Mouse (Mus musculus) CH12.LX (cell line): ENCODE data around the gene Tktl2. TPM values are rescaled to one million over a fixed set of nuclear protein-coding genes. Genes with fewer than 3 reads are reported as not detected.

Experiments used
- DNase-seq: peaks from one replicate; pipeline ENCODE4 v3.0.0-alpha.2; 2013; ENCODE audit errors: extremely low read depth
- H3K27ac ChIP-seq: 2 replicates; pipeline ENCODE4 v1.5.1; 2012; ENCODE audit warnings: low read depth, mild to moderate bottlenecking, control low read depth, moderate library complexity; ENCODE audit not compliant: insufficient read depth
- H3K27me3 ChIP-seq: replicated peaks from 2 replicates; pipeline ENCODE3; 2012; ENCODE audit warnings: inconsistent platforms
- H3K36me3 ChIP-seq, 2 experiments: replicated peaks in 1 of 2; 2 replicates each; pipeline versions ENCODE3 to v1.6.1; 2012; ENCODE audit warnings: inconsistent platforms in 1 of 2, low read length in 1 of 2, mild to moderate bottlenecking in 1 of 2, mixed read lengths in 1 of 2, moderate library complexity in 1 of 2; ENCODE audit not compliant: control insufficient read depth in 1 of 2, insufficient read depth in 1 of 2
- H3K4me1 ChIP-seq, 2 experiments: 2 replicates each; pipeline ENCODE4 v1.6.1; 2012; ENCODE audit warnings: inconsistent platforms in 1 of 2, moderate library complexity in 1 of 2; ENCODE audit not compliant: insufficient read depth in 2 of 2, control insufficient read depth in 1 of 2
- H3K4me2 ChIP-seq: 2 replicates; pipeline ENCODE4 v1.6.1; 2012; ENCODE audit warnings: low read depth, mild to moderate bottlenecking, control low read depth; ENCODE audit not compliant: poor library complexity, insufficient read depth, severe bottlenecking
- H3K4me3 ChIP-seq, 3 experiments: fragments of 150-350 bp in 1 of 3; sonication (generic) in 1 of 3; replicated peaks in 1 of 3; 2 replicates each; pipeline versions ENCODE3 to v1.5.1; 2011 to 2012; ENCODE audit warnings: low read depth in 2 of 3, low read length in 2 of 3, mild to moderate bottlenecking in 2 of 3, moderate library complexity in 2 of 3, control low read depth in 1 of 3, improper control_type of control experiment in 1 of 3, inconsistent platforms in 1 of 3, mixed read lengths in 1 of 3; ENCODE audit not compliant: poor library complexity in 1 of 3
- H3K79me2 ChIP-seq: replicated peaks from 2 replicates; pipeline ENCODE4 v1.6.1; 2012; ENCODE audit warnings: mild to moderate bottlenecking, moderate library complexity; ENCODE audit not compliant: control insufficient read depth, poor library complexity, insufficient read depth, severe bottlenecking; ENCODE audit errors: extremely low read depth
- H3K9ac ChIP-seq: 2 replicates; pipeline ENCODE4 v1.6.1; 2012; ENCODE audit warnings: low read depth, mild to moderate bottlenecking, control low read depth, moderate library complexity; ENCODE audit not compliant: insufficient read depth
- H3K9me3 ChIP-seq: replicated peaks from 2 replicates; pipeline ENCODE3; 2012; ENCODE audit warnings: low read length, inconsistent platforms, mixed read lengths
- CHD1 ChIP-seq: IDR thresholded peaks from 2 replicates; pipeline ENCODE4 v1.6.1; 2012; ENCODE audit warnings: low read depth, low read length, improper control_type of control experiment, inconsistent platforms
- CHD2 ChIP-seq: IDR thresholded peaks from 2 replicates; pipeline ENCODE4 v1.6.1; 2011; ENCODE audit warnings: low read length, improper control_type of control experiment
- CTCF ChIP-seq, 2 experiments: IDR thresholded peaks in 1 of 2; conservative IDR thresholded peaks in 1 of 2; 2 replicates each; pipeline ENCODE4 v1.5.1; 2011 to 2012; ENCODE audit warnings: low read depth in 2 of 2, low read length in 2 of 2, improper control_type of control experiment in 1 of 2, inconsistent platforms in 1 of 2, mild to moderate bottlenecking in 1 of 2, moderate library complexity in 1 of 2
- E2F4 ChIP-seq: IDR thresholded peaks from 2 replicates; pipeline ENCODE4 v1.6.1; 2011; ENCODE audit warnings: low read depth, low read length, improper control_type of control experiment; ENCODE audit not compliant: insufficient replicate concordance
- EP300 ChIP-seq: IDR thresholded peaks from 2 replicates; pipeline ENCODE4 v1.6.1; 2011; ENCODE audit warnings: low read length, improper control_type of control experiment
- GABPA ChIP-seq: IDR thresholded peaks from 2 replicates; pipeline ENCODE4 v1.6.1; 2012; ENCODE audit warnings: low read depth, low read length, improper control_type of control experiment, inconsistent platforms; ENCODE audit not compliant: insufficient replicate concordance
- IRF4 ChIP-seq: IDR thresholded peaks from 2 replicates; pipeline ENCODE4 v1.6.1; 2014; ENCODE audit warnings: low read depth, mild to moderate bottlenecking, inconsistent platforms, low read length, improper control_type of control experiment
- JUND ChIP-seq: conservative IDR thresholded peaks from 2 replicates; pipeline ENCODE4 v1.6.1; 2011; ENCODE audit warnings: low read depth, low read length, improper control_type of control experiment
- MAX ChIP-seq: IDR thresholded peaks from 2 replicates; pipeline ENCODE4 v1.6.1; 2011; ENCODE audit warnings: low read length, improper control_type of control experiment
- MAZ ChIP-seq: IDR thresholded peaks from 2 replicates; pipeline ENCODE4 v1.6.1; 2012; ENCODE audit warnings: low read depth, mild to moderate bottlenecking, inconsistent platforms, low read length, improper control_type of control experiment, moderate library complexity
- MEF2A ChIP-seq: IDR thresholded peaks from 2 replicates; pipeline ENCODE4 v1.6.1; 2014; ENCODE audit warnings: low read depth, mild to moderate bottlenecking, inconsistent platforms, low read length, improper control_type of control experiment, borderline replicate concordance
- MXI1 ChIP-seq: IDR thresholded peaks from 2 replicates; pipeline ENCODE4 v1.6.1; 2011; ENCODE audit warnings: mild to moderate bottlenecking, low read depth, low read length, improper control_type of control experiment
- MYC ChIP-seq: IDR thresholded peaks from 2 replicates; pipeline ENCODE4 v1.6.1; 2011; ENCODE audit warnings: low read depth, mild to moderate bottlenecking, improper control_type of control experiment, low read length
- NELFE ChIP-seq: IDR thresholded peaks from 2 replicates; pipeline ENCODE4 v1.6.1; 2011; ENCODE audit warnings: low read depth, low read length, improper control_type of control experiment
- NRF1 ChIP-seq: IDR thresholded peaks from 2 replicates; pipeline ENCODE4 v1.6.1; 2014; ENCODE audit warnings: low read depth, mild to moderate bottlenecking, inconsistent platforms, low read length, improper control_type of control experiment, moderate library complexity
- PAX5 ChIP-seq: IDR thresholded peaks from 2 replicates; pipeline ENCODE4 v1.6.1; 2012; ENCODE audit warnings: low read length, inconsistent platforms, mixed read lengths
- RAD21 ChIP-seq: IDR thresholded peaks from 2 replicates; pipeline ENCODE4 v1.6.1; 2011; ENCODE audit warnings: low read depth, mild to moderate bottlenecking, low read length, improper control_type of control experiment, moderate library complexity
- RCOR1 ChIP-seq: conservative IDR thresholded peaks from 2 replicates; pipeline ENCODE4 v1.6.1; 2012; ENCODE audit warnings: low read depth, mild to moderate bottlenecking, inconsistent platforms, low read length, improper control_type of control experiment
- SIN3A ChIP-seq: IDR thresholded peaks from 2 replicates; pipeline ENCODE4 v1.6.1; 2012; ENCODE audit warnings: low read length, improper control_type of control experiment, inconsistent platforms
- TCF12 ChIP-seq: IDR thresholded peaks from 2 replicates; pipeline ENCODE4 v1.6.1; 2014; ENCODE audit warnings: low read depth, mild to moderate bottlenecking, inconsistent platforms, low read length, improper control_type of control experiment
- USF2 ChIP-seq: conservative IDR thresholded peaks from 2 replicates; pipeline ENCODE4 v1.6.1; 2011; ENCODE audit warnings: low read depth, low read length, improper control_type of control experiment
- dilution Hi-C: fragments of 300-500 bp; cut with MboI; formaldehyde crosslinking; loops from 2 replicates; pipeline ENCODE4 v1.14.3; 2020; ENCODE audit warnings: low sequenced_read_pairs; ENCODE audit not compliant: extremely low pct_unique_long_range_greater_than_20kb, extremely low pct_ligation_motif_present
- in situ Hi-C: fragments of 300-500 bp; cut with MboI; formaldehyde crosslinking; loops from 3 replicates; pipeline ENCODE4 v1.14.3; 2019; ENCODE audit warnings: low sequenced_read_pairs, low pct_ligation_motif_present, low pct_unique_long_range_greater_than_20kb, mixed read lengths
- polyA plus RNA-seq: library from polyadenylated mRNA; unstranded; fragments of >175 nt; gene quantifications from 2 replicates; pipeline ENCODE4 v1.2.1, GENCODE M21; 2012; ENCODE audit warnings: low read depth; ENCODE audit not compliant: insufficient read length
- total RNA-seq, 2 experiments: library from RNA; depleted of rRNA; stranded (reverse); fragments of 300-350 nt in 1 of 2; fragments of >200 nt in 1 of 2; gene quantifications; 2 replicates each; pipeline ENCODE4 v1.2.3; 2012 to 2014

Gene Tktl2
- total and polyA plus RNA-seq, 3 experiments = not detected

GRCm38 (mm10) chr8:66520576-66520975, 9.0 kb downstream of the Tktl2 start:
- no peaks in the 10 kb centered on the region for H3K4me1 ChIP-seq
- no peak overlapping the region for H3K9ac ChIP-seq
- in situ Hi-C loops = no loop called here
- H3K4me2 ChIP-seq = no peak overlapping the region
- no peaks in the 10 kb centered on the region for H3K9me3 ChIP-seq
- no peaks in the 10 kb centered on the region for H3K27me3 ChIP-seq
- H3K36me3 ChIP-seq = no peaks in the 10 kb centered on the region
- DNase-seq = no peak
- no peak for TF ChIP-seq MAX
- no peak for TF ChIP-seq E2F4
- TF ChIP-seq EP300 = no peak
- no peak for TF ChIP-seq USF2
- TF ChIP-seq MEF2A = no peak
- TF ChIP-seq SIN3A = no peak
- no peak for TF ChIP-seq MXI1
- no peak for TF ChIP-seq MYC
- TF ChIP-seq NRF1 = no peak
- TF ChIP-seq CHD2 = no peak
- TF ChIP-seq RAD21 = no peak
- TF ChIP-seq NELFE = no peak
- no peak for TF ChIP-seq JUND
- TF ChIP-seq GABPA = no peak
- TF ChIP-seq MAZ = no peak
- no peak for TF ChIP-seq PAX5
- H3K4me3 ChIP-seq = no peak overlapping the region
- dilution Hi-C loops = no loop called here
- no peak overlapping the region for H3K27ac ChIP-seq
- H3K79me2 ChIP-seq = no peaks in the 10 kb centered on the region

DNA sequence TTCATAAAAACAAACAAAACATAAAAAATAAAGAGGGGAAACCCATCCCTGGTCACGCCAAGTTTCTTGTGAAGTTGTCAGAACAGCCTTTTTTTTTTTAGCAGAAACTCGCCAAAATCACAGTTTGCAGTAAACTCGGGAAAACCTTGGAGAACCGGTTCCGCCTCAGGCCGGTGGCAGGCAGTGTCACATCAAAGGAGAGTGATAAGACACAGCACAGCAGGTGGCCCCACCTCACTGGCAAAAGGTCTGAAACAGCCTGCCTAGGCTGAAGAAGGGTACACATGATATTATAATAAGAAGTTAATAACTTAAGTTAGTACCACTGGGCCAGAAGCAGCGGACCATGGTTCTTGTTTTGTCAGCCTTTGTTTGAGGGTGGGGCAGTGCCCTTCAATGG, 38.5 kb downstream of the Tktl2 start:
- Histone ChIP-seq H3K79me2 (no peaks in the 10 kb centered on the region), H3K4me2 (no peak overlapping the region), H3K9ac (no peak overlapping the region), H3K27ac (no peak overlapping the region), H3K27me3 (no peaks in the 10 kb centered on the region), H3K4me3 (no peak overlapping the region), H3K4me1 (no peaks in the 10 kb centered on the region)
- dilution Hi-C loops = no loop called here
- no peak for DNase-seq
- TF ChIP-seq CTCF (conservative IDR thresholded peaks at IDR 0.05 in 1 of 2, IDR thresholded peaks at IDR 0.05 in 1 of 2; ENCODE audit: low read depth in 2 of 2, low read length in 2 of 2) (no peak), CHD1 (no peak), MYC (no peak), IRF4 (no peak), RCOR1 (no peak), TCF12 (no peak)
- TF ChIP-seq, all 38 proteins: peak for 0
- in situ Hi-C loops = no loop called here
- no peaks in the 10 kb centered on the region for H3K36me3 ChIP-seq
- no peaks in the 10 kb centered on the region for H3K9me3 ChIP-seq

Other genes starting within 250 kb of the Tktl2 start
- gene Tma16, start 25.2 kb upstream of the Tktl2 start, total RNA-seq (2012; rRNA removed) = 13.7 and 19.9 TPM in 2 replicates
- gene Tma16, start 25.2 kb upstream of the Tktl2 start, total RNA-seq (2014; rRNA removed) = 36.0 and 43.5 TPM in 2 replicates
- gene Tma16, start 25.2 kb upstream of the Tktl2 start, polyA plus RNA-seq = 36.5 TPM in 2 replicates
- not detected in 2 replicates for gene Npy5r, start 176.4 kb downstream of the Tktl2 start, total RNA-seq (2012; rRNA removed)
- gene Npy5r, start 176.4 kb downstream of the Tktl2 start, total RNA-seq (2014; rRNA removed) = not detected in 2 replicates
- not detected in 2 replicates for gene Npy5r, start 176.4 kb downstream of the Tktl2 start, polyA plus RNA-seq
- not detected in 2 replicates for gene Npy1r, start 185.4 kb downstream of the Tktl2 start, total RNA-seq (2012; rRNA removed)
- gene Npy1r, start 185.4 kb downstream of the Tktl2 start, total RNA-seq (2014; rRNA removed) = not detected in 2 replicates
- not detected in 2 replicates for gene Npy1r, start 185.4 kb downstream of the Tktl2 start, polyA plus RNA-seq